Mouse (Mus musculus): ENCODE measurements around the gene Flt1.
A peak's percentile ranks its signal among the peaks of the same experiment; 100 is the strongest.

Flt1 gene

GRCm38 (mm10) chr5:147725831-147726700 lies at the start of gene Flt1:
TSS of gene Flt1 (minus strand) at chr5:147726011.
- DNase-seq = peak; percentile 40

GRCm38 (mm10) chr5:147775222-147775621 lies 49.4 kb upstream of the Flt1 start:
- DNase-seq = no peak

DNA sequence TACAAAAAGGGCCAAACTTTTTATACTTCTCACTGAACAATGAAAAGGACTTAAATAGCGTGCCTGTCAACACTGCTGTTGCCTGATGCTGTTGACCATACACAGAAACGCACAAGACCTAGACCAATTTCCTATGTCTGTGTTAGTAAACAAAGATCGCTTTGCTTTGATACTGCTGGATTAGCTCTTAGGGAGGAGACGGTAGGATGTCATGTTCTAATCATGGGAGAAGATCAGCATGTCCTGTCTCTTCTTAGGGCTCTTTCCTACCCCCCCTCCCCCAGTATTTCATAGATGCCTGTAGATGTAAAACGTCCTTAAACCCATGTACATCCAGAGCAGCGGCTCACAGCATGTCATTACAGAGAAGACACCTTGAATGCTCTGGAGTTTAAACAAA lies 44.1 kb upstream of the Flt1 start:
- no peak for DNase-seq

DNA sequence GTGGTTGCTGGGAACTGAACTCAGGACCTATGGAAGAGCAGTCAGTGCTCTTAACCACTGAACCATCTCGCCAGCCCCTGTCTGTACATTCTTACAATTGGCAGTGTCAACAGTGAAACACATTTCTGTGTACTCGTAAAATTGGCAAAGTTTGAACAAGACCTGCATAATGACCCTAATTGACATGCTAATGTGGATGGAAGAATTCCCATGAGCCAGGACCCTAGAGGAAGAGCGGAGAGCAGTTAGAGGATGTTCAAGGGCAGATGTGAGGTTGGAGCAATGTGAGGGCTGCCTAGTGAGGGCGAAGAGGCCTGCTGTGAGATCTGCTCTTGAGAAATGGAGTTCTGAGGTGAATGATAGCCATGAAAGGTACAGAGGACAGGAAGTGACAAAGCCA lies 38.2 kb upstream of the Flt1 start:
- no peak for DNase-seq

DNA sequence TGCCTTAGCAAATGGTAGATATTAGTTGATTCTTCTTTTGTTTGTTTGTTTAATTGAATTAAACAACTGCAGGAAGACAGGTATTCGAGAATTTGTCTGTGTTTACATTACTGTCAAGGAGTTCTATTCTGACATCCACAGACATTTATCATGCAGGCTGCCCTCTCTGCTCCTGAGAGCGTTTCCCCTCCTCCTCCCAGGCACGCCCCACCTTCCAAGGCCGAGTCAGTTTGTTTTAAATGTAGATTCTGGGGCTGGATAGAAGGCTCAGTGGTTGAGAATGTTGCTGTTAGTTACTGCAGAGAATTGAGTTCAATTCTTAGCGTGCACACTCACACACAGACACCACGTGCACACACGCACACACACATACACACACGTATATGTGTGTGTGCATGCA lies 36.2 kb upstream of the Flt1 start:
- no peak for DNase-seq

- no peak for DNase-seq
Observed at GRCm38 (mm10) chr5:147761275-147761674, 35.5 kb upstream of the Flt1 start.

GRCm38 (mm10) chr5:147758640-147759319 lies 33.0 kb upstream of the Flt1 start:
- DNase-seq = no peak

DNA sequence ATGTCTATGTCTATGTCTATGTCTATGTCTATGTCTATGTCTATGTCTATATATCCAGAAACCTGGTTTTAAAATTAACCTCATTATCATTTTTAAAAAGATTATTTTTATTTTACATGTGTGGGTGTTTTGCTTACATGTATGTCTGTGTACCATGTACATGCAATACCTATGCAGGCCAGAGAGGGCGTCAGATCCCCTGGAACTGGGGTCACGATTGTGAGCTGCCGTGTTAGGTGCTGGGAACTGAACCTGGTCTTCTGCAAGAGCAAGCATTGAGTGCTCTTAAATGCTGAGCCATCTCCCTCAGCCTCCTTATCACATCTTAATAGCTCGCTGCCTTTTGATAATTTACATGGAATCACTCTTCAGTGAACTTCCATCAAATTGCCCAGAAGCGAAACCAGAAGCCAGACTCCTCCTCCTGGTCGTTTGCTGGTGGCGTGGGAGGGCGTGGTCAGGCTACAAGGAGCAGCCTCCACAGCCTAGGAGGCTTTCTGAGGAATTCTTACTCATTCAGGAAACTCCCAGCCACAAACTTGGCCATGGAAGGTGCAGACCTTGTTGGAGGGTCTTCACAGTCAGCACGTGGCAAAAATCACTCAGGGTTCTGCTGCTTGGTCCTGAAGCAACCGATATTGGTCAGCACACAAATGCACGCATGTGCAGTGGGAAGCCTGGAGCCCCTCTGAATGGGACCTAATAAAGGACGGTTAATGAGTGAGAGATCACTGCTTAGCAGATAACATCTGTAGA lies 32.2 kb upstream of the Flt1 start:
- no peak for DNase-seq

DNA sequence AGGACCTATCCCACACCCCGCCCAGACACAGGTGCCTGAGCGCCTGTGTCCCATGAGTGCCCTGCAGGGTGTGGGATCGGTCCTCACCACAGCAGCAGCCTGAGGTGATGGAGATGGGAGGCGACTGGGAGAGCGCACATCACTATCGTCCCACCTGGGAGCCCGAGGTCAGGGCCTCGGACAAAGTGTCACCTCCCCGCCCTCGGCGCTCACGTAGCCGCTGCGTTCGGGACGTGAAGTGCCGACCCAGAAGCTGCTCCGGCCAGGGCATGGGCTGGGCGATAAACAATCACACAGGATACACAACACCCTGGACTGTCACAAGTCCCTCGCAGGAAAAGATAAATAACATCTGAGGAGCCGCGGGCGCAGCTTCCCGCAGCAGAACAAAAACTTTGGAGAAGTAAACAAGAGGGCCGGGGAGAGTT lies 27.1 kb upstream of the Flt1 start:
- peak; percentile 20 for DNase-seq

DNA sequence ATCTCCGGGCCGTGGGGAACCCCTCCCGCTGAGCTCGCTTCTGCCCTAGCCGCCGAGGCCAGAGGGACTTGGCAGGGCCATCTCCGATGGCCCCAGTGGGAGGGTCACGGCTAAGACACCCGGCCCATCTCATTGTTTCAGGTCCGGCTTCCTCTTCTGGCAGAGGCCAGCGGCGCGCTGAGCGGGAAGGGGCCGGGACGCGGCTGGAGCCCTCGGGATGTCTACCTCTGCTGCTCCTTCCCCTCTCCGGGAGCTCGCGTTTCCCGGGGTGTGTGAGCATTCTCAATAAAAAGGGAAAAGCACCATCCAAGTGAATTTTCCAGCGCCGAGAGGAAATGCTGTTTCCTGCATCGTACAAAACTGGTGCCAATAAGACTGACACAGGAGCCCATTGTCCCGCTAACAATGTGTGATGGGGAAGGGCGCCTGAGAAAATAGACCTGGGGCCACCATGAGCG lies 25.9 kb upstream of the Flt1 start:
- peak; percentile 74 for DNase-seq

- DNase-seq = peak; percentile 41
Observed at GRCm38 (mm10) chr5:147749972-147750371, 24.2 kb upstream of the Flt1 start.

- peak; percentile 68 for DNase-seq
Observed at GRCm38 (mm10) chr5:147748081-147748581, 22.3 kb upstream of the Flt1 start.

DNA sequence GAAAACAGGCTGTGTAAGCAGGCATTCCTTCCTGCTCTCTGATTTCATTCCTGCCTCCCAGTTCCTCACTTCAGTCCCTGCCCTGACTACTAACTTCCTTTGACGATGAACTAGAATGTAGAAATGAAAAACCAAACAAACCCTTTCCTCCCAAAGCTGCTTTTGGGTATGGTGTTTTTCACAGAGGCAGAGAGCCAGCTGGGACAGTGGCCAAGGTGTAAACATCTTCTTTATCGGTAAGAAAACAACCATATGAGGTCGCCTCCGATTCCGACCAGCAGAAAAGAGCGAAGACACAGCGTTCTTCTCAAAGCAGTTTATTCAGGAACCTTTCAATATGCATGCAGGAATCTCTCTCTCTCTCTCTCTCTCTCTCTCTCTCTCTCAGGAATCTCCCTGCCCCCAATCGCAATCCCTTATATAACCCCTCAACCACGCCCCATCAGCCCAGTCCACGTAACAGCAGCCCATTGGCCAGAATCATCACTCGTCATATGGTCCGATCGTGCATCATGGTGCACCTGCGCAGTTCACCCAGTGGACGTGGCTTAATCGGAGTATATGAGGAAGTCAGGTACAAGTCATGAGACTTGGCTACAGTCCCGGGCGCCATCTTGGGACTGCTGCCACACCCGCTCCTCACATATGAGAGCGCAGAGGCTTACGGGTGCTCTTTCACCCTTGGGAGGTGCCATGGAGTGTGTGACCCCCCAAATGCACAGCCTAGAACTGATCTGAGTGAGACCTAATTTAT lies 19.3 kb upstream of the Flt1 start:
- no peak for DNase-seq

DNA sequence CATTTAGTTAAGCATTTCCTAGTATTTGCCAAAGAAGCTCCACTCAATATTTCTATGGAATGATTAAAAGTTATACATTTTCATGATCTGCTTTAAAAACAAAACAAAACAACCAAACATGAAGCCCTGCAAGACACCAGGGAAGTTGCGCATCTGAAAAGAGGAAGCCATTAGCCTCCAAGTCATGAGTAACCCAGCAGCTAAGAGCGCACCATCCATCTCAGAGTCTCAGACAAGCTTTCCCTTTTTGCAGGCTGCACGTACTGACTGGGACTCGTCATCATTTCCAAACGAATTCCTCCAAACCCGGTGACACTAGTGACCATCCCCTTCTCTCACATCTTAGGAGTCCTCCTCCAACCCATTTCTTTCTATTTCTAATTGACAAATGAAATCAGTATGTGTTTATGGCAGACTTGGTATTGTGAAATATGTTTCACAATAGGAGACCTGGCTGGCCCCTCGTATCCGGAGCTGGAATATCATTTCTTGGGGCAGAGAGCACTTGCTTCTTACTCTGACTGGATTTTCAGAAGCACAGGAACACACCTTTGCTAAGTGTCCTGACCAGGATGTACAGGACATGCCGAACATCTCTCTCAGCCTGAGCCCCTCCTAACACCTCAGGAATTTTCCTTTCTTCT lies 16.8 kb upstream of the Flt1 start:
- no peak for DNase-seq

GRCm38 (mm10) chr5:147736766-147737280 lies 11.0 kb upstream of the Flt1 start:
- no peak for DNase-seq

GRCm38 (mm10) chr5:147733682-147734081 lies 7.9 kb upstream of the Flt1 start:
- peak; percentile 42 for DNase-seq

DNA sequence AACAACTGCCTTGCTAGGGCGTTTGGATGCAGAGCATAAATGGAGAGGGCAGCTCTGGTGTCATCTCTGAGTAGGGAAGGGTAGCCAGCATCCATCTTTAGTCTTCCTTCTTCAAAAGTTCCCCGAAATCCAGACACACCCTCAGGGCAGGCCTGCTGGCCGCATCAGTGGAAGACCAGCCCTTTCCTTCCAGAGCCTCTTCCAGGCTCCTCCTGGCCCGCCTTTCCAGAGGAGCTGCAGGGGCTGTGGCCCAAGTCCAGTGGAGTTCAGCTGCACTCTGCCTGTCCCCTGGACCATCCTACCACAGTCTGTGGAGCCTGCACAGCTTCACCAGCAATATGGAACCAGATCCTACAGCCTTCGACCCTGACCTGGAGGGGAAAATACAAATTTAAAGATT lies 7.1 kb upstream of the Flt1 start:
- no peak for DNase-seq

DNA sequence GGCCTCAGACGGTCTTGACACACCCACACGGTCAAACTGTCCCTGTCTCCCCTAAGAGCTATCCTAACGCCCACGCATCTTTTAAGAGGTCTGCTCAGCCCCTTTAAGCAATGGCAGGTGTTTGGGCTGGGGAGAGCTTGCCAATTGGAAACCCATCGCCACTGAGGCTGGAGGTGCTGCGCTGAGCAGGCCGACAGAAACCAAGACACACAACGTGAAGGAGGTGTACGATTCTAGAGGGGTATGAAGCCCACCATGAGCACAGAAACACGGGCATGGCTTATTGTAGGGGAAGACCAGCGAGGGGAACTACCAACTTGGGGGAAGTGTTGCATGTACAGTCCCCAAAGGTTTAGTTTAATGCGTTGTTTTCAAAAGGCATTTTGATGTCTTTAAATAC lies 1.7 kb upstream of the Flt1 start:
- DNase-seq = no peak

GRCm38 (mm10) chr5:147726701-147727393 lies 1.0 kb upstream of the Flt1 start:
- no peak for DNase-seq

DNA sequence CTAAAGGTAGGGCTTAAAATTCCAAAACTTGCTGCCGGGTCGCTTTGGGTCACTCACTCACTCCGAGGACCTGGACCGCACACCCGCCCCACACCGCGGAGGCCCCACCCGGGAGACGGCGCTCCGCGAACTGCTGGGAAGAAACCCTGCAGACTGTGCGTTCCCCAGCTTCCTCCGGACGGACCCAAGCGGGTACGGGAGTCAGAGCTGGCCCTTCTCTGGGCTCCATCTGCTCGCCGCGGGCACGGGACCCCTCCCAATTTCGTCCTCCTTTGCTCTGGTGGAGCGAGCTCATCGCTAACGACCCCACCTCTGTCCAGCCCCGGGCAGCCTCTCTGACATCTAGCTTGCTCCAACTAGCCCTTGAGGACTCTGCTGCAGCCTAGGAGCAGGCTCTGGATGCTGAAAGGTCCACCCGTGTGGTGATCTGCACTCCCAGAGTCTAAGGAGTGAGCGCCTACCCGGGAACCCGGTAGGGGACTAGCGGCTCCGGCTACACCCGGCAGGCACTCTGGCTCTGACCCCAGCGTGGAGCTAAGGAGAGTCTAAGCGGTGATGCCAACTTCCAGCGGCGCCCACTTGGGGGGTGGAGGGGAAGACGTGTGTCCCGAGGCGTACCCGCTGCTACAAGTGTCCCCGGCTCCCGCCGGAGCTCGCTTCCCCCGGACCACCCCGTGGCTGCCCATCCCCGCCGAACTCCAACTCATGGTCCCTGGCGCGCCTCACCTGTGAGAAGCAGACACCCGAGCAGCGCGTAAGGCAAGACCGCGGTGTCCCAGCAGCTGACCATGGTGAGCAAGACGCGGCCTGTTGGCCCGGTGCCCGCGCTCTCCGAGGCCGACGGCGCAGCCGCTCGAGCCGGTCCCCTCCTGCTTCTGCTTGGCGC lies 623 bp downstream of the Flt1 start:
- peak; percentile 73 for DNase-seq

All from retina, postnatal 1 day (tissue).